Mouse (Mus musculus) layer of hippocampus, adult 2 months (tissue): ENCODE measurements at regions not wholly inside any gene's neighbourhood (a gene's known extent, or its start where the extent isn't known, plus 50 kb on each side); places are given as distances from the start of the nearest gene placed in this dataset.
A peak's percentile ranks its signal among the peaks of the same experiment; 100 is the strongest.

Experiments
- DNase-seq, 2 experiments: peaks; one replicate each; pipeline ENCODE4 v3.0.0; 2022; ENCODE audit warnings: low spot score in 2 of 2
- H3K27ac ChIP-seq: fragments of 200-600 bp; 2 replicates; pipeline ENCODE4 v1.8.1; 2022
- H3K4me3 ChIP-seq: fragments of 200-600 bp; 2 replicates; pipeline ENCODE4 v1.8.1; 2022; ENCODE audit warnings: mild to moderate bottlenecking
- CTCF ChIP-seq: fragments of 200-600 bp; conservative IDR thresholded peaks from 2 replicates; pipeline ENCODE4 v1.8.1; 2022; ENCODE audit warnings: antibody characterized with exemption, mild to moderate bottlenecking, moderate library complexity

DNA sequence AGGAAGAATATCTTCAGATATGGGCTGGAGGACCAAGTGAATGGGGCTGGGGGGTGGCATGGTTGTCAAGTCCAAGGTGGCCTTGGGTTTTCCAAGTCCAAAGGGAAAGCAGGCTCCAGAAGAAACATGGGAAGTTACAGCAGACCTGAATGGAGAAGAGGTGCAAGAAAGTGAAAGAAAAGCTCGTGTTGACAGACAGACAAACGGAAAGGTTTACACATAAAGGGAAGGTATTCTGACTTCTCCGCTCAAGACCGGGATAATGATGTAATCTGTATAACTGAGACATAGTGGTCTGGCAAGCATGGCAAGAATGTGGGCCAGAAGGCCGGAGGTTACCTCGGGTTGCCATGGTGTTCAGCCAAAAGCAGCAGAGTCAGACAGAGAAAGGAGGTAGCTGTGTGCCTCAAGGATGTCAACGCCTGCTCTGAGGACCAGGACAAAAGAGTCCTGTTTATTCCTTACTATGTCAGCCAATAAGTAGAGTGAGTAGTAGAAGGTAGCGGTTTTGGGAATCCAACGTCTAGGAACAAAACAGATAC, 50.8 kb upstream of the Elk3 start:
- H3K4me3 ChIP-seq = no peak overlapping the region
- no peak for TF ChIP-seq CTCF
- no peak overlapping the region for H3K27ac ChIP-seq
- no peak for DNase-seq

GRCm38 (mm10) chr10:93364108-93364793, 53.3 kb upstream of the Elk3 start:
- TF ChIP-seq CTCF = no peak
- no peak for DNase-seq
- no peak overlapping the region for H3K4me3 ChIP-seq
- no peak overlapping the region for H3K27ac ChIP-seq

DNA sequence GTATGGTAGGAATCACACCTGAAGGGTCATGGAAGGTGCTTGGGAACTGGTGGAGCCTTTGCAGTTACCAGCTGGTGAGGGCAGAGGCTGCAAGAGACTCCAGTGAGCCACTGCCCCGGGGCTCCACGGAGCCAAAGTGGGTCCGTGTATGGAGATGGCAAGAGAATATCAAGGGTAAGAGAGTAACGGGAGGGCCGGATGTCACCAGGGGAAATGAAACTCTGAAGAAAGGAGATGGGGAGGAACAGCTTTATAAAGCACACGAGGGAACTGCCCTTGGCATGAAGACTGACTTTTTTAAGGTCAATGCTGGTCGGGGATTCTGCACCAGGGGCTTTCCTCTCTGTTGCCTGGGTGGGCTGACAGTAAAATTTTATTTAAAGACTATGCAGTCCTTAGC, 53.9 kb upstream of the Elk3 start:
- no peak overlapping the region for H3K4me3 ChIP-seq
- TF ChIP-seq CTCF = no peak
- H3K27ac ChIP-seq = no peak overlapping the region
- DNase-seq = no peak

DNA sequence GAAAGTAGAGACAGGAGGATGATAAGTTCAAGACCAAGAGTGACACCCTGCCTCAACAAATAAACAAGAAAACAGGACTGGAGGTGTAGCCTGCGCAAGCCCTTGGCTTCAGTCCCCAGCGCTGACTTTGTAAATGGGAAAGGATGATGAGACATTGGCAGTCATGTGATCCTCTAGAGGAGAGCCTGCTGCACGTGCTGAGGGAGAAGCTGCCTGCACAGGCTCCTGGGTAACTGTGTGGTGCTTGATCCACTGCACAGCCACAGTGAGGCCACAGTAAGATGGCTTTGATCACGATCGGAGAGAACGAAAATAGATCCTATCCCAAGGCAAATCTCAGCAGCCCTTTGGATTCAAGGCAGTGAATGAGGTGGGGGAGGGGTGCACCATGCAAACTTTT, 54.4 kb upstream of the Elk3 start:
- Histone ChIP-seq H3K4me3 (no peak overlapping the region), H3K27ac (no peak overlapping the region)
- no peak for DNase-seq
- no peak for TF ChIP-seq CTCF

DNA sequence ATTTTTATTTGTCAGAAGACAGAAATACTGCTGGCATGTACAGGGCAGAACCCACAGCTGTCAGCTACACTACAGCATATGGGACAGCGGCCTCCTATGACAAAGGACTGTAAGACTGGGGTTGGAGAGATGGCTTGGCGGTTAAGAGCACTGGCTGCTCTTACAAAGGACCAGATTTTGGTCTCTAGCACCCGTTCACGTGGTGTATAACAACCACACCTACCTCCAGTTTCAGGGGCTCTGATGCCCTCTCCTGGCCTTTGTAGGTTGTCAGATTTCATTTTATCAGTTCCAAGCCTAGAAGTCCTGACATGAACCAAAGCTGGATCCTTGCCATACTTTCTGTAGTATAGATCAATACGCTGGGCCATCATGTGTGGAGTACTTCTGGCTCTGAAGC, 54.9 kb upstream of the Elk3 start:
- TF ChIP-seq CTCF = peak; percentile 24
- no peak for DNase-seq
- Histone ChIP-seq H3K27ac (no peak overlapping the region), H3K4me3 (no peak overlapping the region)

GRCm38 (mm10) chr10:93369737-93370136, 58.8 kb upstream of the Elk3 start:
- H3K27ac ChIP-seq = no peak overlapping the region
- no peak overlapping the region for H3K4me3 ChIP-seq
- no peak for DNase-seq
- no peak for TF ChIP-seq CTCF

DNA sequence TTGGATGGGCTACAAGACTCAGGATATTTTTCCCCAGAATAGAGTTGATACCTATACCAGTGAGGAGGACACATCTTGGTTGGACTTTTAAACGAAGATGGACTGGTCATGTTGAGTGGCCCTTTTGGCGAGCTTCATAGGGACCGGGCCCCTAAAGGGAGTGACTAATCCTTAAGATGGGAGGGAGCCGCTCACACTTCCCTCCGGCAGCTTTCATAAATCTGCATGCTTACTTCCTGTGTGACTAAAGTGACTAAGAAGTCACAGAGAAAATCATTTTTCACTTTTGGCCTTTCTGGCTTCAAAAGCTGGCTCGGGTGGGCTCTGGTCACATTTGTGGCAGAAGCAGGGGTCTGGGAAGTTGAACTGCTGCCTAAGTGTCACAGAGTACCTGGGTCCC, 59.4 kb upstream of the Elk3 start:
- no peak for DNase-seq
- H3K4me3 ChIP-seq = no peak overlapping the region
- H3K27ac ChIP-seq = no peak overlapping the region
- TF ChIP-seq CTCF = no peak

GRCm38 (mm10) chr10:93372281-93372680, 61.3 kb upstream of the Elk3 start:
- TF ChIP-seq CTCF = no peak
- no peak overlapping the region for H3K27ac ChIP-seq
- no peak overlapping the region for H3K4me3 ChIP-seq
- no peak for DNase-seq

DNA sequence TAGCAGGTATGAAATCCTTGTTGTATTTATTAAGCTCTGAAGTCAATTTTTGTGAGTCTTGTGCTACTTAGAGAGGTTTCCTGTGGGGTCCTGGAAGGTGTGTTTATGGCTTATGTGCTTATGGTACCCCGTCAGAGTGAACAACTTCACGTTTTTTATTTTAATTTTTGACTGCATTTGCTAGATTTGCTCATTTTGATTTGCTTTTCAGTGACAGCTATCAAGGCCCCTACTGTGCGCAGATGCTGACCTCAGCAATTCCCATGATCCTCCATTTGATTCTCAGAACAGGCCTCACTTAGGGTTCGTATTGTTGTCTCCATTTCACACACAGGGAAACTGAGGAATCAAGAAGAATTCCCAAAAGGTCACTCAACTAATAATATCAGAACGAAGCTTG, 62.3 kb upstream of the Elk3 start:
- no peak for DNase-seq
- TF ChIP-seq CTCF = no peak

GRCm38 (mm10) chr10:93373954-93374689, 63.2 kb upstream of the Elk3 start:
- no peak for DNase-seq
- no peak overlapping the region for H3K27ac ChIP-seq
- no peak for TF ChIP-seq CTCF
- no peak overlapping the region for H3K4me3 ChIP-seq

More for the DNA sequence above, 62.3 kb upstream of the Elk3 start:
- Histone ChIP-seq H3K4me3 (no peak overlapping the region), H3K27ac (no peak overlapping the region)

- TF ChIP-seq CTCF = no peak
Measured at GRCm38 (mm10) chr10:93374690-93374994, 63.7 kb upstream of the Elk3 start.

DNA sequence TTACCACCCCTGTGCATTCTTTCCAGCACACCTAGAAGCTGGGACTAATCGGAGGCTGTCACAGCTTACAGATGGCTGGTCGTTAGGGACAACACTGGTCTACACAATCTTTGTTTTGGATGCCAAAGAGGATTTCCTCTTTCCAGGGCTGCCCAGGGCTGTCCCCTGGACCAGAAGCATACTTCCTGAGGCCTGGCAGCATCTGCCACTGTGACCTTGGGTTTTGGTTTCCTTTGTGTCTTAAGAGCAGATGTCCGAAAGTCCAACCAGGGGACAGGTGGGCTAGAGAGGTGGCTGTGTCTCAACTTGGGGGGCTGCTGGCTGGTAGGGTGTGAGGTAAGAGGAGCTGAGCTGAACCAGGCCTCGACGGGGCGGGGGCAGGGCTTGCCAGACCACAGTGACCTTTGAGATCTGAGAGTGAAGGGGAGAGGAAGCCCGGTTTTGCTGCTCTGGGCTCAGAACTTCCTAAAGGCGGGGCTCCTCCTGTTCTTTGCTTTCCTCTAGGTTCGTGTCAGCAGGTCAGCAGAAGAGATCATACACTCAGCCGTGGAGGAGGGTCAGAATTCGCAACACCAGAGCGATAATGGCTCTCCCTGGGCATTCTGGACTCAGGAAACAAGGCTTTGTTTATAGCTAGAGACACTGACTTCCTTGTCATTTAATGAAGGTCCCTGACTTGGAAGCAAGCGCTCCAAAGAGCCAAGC, 64.2 kb upstream of the Elk3 start:
- Histone ChIP-seq H3K4me3 (no peak overlapping the region), H3K27ac (no peak overlapping the region)
- TF ChIP-seq CTCF = no peak
- no peak for DNase-seq

More at GRCm38 (mm10) chr10:93374690-93374994, 63.7 kb upstream of the Elk3 start:
- H3K27ac ChIP-seq = no peak overlapping the region
- H3K4me3 ChIP-seq = no peak overlapping the region
- no peak for DNase-seq

- Histone ChIP-seq H3K27ac (no peak overlapping the region), H3K4me3 (no peak overlapping the region)
- DNase-seq = no peak
- TF ChIP-seq CTCF = no peak
Measured at GRCm38 (mm10) chr10:93375771-93376170, 64.8 kb upstream of the Elk3 start.
